26 mouse cellular contexts compared by ENCODE assay signal in the genomic region with DNA sequence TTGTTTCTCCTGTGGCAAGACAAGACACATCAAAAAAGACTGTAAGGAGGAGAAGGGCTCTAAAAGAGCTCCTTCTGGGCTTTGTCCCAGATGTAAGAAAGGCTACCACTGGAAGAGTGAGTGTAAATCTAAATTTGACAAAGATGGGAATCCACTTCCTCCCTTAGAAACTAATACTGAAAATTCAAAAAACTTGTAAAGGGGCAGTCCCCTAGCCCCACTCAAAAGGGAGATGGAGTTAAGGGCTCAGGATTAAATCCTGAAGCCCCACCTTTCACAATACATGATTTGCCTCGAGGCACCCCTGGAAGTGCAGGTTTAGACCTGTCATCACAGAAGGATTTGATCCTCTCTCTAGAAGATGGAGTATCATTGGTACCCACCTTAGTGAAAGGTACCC.
"Had no signal": no experiment of that assay in that cellular context is flagged by ENCODE, and none has a peak within 500 bp of the region (broad histone marks: within the 10 kb centered on the region; RNA-seq: fewer than 3 reads in every experiment).

No protein-coding gene starts in this region.

- ATAC-seq: hindbrain, embryonic 16.5 days; inflammation-experienced regulatory T-cells, adult 6 months had no signal

- H3K9me3 ChIP-seq: heart, embryonic 10.5 days; intestine, embryonic 15.5 days; limb, embryonic 10.5 days had no signal

- H3K4me2 ChIP-seq: heart, embryonic 12.5 days; hindbrain, embryonic 12.5 days; hindbrain, embryonic 14.5 days; intestine, embryonic 15.5 days; limb, embryonic 12.5 days; liver, embryonic 11.5 days; liver, embryonic 13.5 days had no signal

- H3K4me1 ChIP-seq: hindbrain, embryonic 10.5 days had no signal

- H3K27me3 ChIP-seq: heart, embryonic 12.5 days; hindbrain, embryonic 12.5 days; intestine, embryonic 15.5 days; limb, embryonic 12.5 days; liver, embryonic 13.5 days had no signal

- H3K9ac ChIP-seq: heart, embryonic 12.5 days; hindbrain, embryonic 12.5 days; hindbrain, embryonic 14.5 days; intestine, embryonic 15.5 days; limb, embryonic 12.5 days; liver, embryonic 13.5 days had no signal

- H3K4me3 ChIP-seq: gastrocnemius, adult 2 months; heart, adult 2 months; heart, embryonic 10.5 days; heart, embryonic 12.5 days; hindbrain, embryonic 10.5 days; hindbrain, embryonic 12.5 days; intestine, embryonic 15.5 days; layer of hippocampus, adult 2 months; left cerebral cortex, adult 2 months; limb, embryonic 10.5 days; limb, embryonic 12.5 days; liver, embryonic 13.5 days had no signal

- H3K27ac ChIP-seq: gastrocnemius, adult 2 months; heart, adult 2 months; heart, embryonic 10.5 days; hindbrain, embryonic 10.5 days; hindbrain, embryonic 12.5 days; hindbrain, embryonic 14.5 days; layer of hippocampus, adult 2 months; left cerebral cortex, adult 2 months; limb, embryonic 10.5 days; limb, embryonic 12.5 days; liver, embryonic 13.5 days had no signal

- H3K36me3 ChIP-seq: heart, embryonic 10.5 days; heart, embryonic 12.5 days; hindbrain, embryonic 10.5 days; hindbrain, embryonic 12.5 days; intestine, embryonic 15.5 days; limb, embryonic 10.5 days; limb, embryonic 12.5 days; liver, embryonic 13.5 days had no signal

- DNase-seq: gastrocnemius, adult 2 months; gastrocnemius, postnatal 10 days; gastrocnemius, postnatal 25 days; heart, adult 2 months; heart, postnatal 10 days; heart, postnatal 36 days; kidney, adult 18-20 months; kidney, adult 8-10 months; kidney, postnatal 10 days; kidney, postnatal 25 days; kidney, postnatal 4 days; liver; liver, embryonic 13.5 days had no signal
